Comparison of ENCODE assay signal across 21 mouse cellular contexts in genomic region chr2:24996471-24996870, GRCm38 (mm10). TPM values are rescaled to one million over a fixed set of nuclear protein-coding genes. Genes with fewer than 3 reads are reported as not detected.
DNase-seq lines count a peak whose midpoint lies in the region; ATAC-seq lines count a peak whose summit lies in the region.
"Had no signal": no experiment of that assay in that cellular context is flagged by ENCODE, and none has a peak within 500 bp of the region (broad histone marks: within the 10 kb centered on the region; RNA-seq: fewer than 3 reads in every experiment).

No protein-coding gene starts in this region.

- no peak overlapping the region for H3K4me2 ChIP-seq in hindbrain, embryonic 16.5 days (ENCODE audit: low read length)
- H3K4me2 ChIP-seq: embryonic facial prominence, embryonic 12.5 days; embryonic facial prominence, embryonic 15.5 days; heart, embryonic 13.5 days; hindbrain, embryonic 14.5 days had no signal

- H3K9me3 ChIP-seq in hindbrain, embryonic 16.5 days (ENCODE audit: control insufficient read depth, low read length) = no peaks in the 10 kb centered on the region
- H3K9me3 ChIP-seq: embryonic facial prominence, embryonic 12.5 days; embryonic facial prominence, embryonic 15.5 days; heart, embryonic 13.5 days had no signal

- no peak overlapping the region for H3K9ac ChIP-seq in hindbrain, embryonic 16.5 days (ENCODE audit: low read depth, low read length)
- H3K9ac ChIP-seq: embryonic facial prominence, embryonic 12.5 days; embryonic facial prominence, embryonic 15.5 days; forebrain, postnatal 0 days; heart, embryonic 13.5 days; hindbrain, embryonic 14.5 days had no signal

- no peaks in the 10 kb centered on the region for H3K27me3 ChIP-seq in hindbrain, embryonic 16.5 days (replicated peaks; ENCODE audit: control insufficient read depth, insufficient read depth, low read length)
- H3K27me3 ChIP-seq: embryonic facial prominence, embryonic 12.5 days; embryonic facial prominence, embryonic 15.5 days; heart, embryonic 13.5 days had no signal

- no peaks in the 10 kb centered on the region for H3K4me1 ChIP-seq in hindbrain, embryonic 16.5 days (ENCODE audit: control insufficient read depth, insufficient read depth, low read depth, low read length)
- H3K4me1 ChIP-seq: embryonic facial prominence, embryonic 12.5 days; embryonic facial prominence, embryonic 15.5 days; heart, embryonic 13.5 days had no signal

- no peak overlapping the region for H3K4me3 ChIP-seq in hindbrain, embryonic 16.5 days (ENCODE audit: low read length)
- H3K4me3 ChIP-seq: embryonic facial prominence, embryonic 12.5 days; embryonic facial prominence, embryonic 15.5 days; heart, embryonic 13.5 days had no signal

- DNase-seq in adrenal gland, adult (ENCODE audit: inconsistent age in 2 of 2, low spot score in 1 of 2) = peak; percentile 92 to 95
- DNase-seq in adrenal gland, adult 18-20 months (ENCODE audit: low spot score in 2 of 2) = peak; percentile 41 to 68
- DNase-seq in adrenal gland, postnatal 10 days = peak; percentile 81
- DNase-seq in adrenal gland, postnatal 36 days = peak; percentile 84 to 91
- no peak for DNase-seq in embryo, embryonic 10.5 days (ENCODE audit: low spot score)
- DNase-seq: cerebellum, adult 18-20 months; cerebellum, adult 9-10 months; cerebellum, postnatal 14 days; forebrain, postnatal 0 days; gastrocnemius, postnatal 25 days; heart, adult 18-20 months; heart, postnatal 14 days; heart, postnatal 4 days had no signal

- H3K36me3 ChIP-seq in hindbrain, embryonic 16.5 days (ENCODE audit: control insufficient read depth, insufficient read depth, low read length) = no peaks in the 10 kb centered on the region
- H3K36me3 ChIP-seq: embryonic facial prominence, embryonic 12.5 days; embryonic facial prominence, embryonic 15.5 days had no signal

- no peak overlapping the region for H3K27ac ChIP-seq in hindbrain, embryonic 16.5 days (ENCODE audit: low read depth, low read length)
- H3K27ac ChIP-seq: embryonic facial prominence, embryonic 12.5 days; embryonic facial prominence, embryonic 15.5 days; heart, embryonic 13.5 days; hindbrain, embryonic 14.5 days had no signal

- WGBS in hindbrain, embryonic 16.5 days = 94% methylated on average over 2 of the region's 2 CpGs

- ATAC-seq in hindbrain, embryonic 16.5 days = no peak
- ATAC-seq: CD4-positive, CD25-positive, alpha-beta regulatory T cell, adult 4 months; forebrain, embryonic 14.5 days; forebrain, postnatal 0 days; intestine, postnatal 0 days had no signal

RNA-seq across cellular contexts. Expression of gene Pnpla7, which starts 20.6 kb away (rescaled TPM):
- total RNA-seq in adrenal gland, adult 18-20 months (2021) = 10 to 100 TPM; 36.3 to 47.2 TPM
- total RNA-seq in adrenal gland, postnatal 10 days (2021) = 10 to 100 TPM; 37.4 to 43.1 TPM
- total RNA-seq in adrenal gland, postnatal 36 days (2021) = 10 to 100 TPM; 38.5 to 66.3 TPM
- polyA plus RNA-seq in hindbrain, embryonic 16.5 days (2015; fragmentation: Nextera tagmentation; extraction: Ambion mirVana) = 2.2 and 3.4 TPM in 2 replicates

RNA-seq across cellular contexts. Expression of gene Mrpl41, which starts 21.6 kb away (rescaled TPM):
- total RNA-seq in adrenal gland, adult 18-20 months (2021) = 10 to 100 TPM; 85.2 to 88.0 TPM
- total RNA-seq in adrenal gland, postnatal 10 days (2021) = 100 to 1,000 TPM in 1 of 2 experiments, 10 to 100 TPM in 1; 95.2 to 101 TPM
- total RNA-seq in adrenal gland, postnatal 36 days (2021) = 100 to 1,000 TPM in 1 of 2 experiments, 10 to 100 TPM in 1; 90.9 to 115 TPM
- polyA plus RNA-seq in hindbrain, embryonic 16.5 days (2015; fragmentation: Nextera tagmentation; extraction: Ambion mirVana) = 159 and 182 TPM in 2 replicates

RNA-seq across cellular contexts. Expression of gene Dph7, which starts 34.3 kb away (rescaled TPM):
- total RNA-seq in adrenal gland, adult 18-20 months (2021) = 10 to 100 TPM in 1 of 2 experiments, 1 to 10 TPM in 1; 6.6 to 10.8 TPM
- 10 to 100 TPM in 1 of 2 experiments, 1 to 10 TPM in 1; 10.0 to 16.0 TPM for total RNA-seq in adrenal gland, postnatal 10 days (2021)
- 10 to 100 TPM in 1 of 2 experiments, 1 to 10 TPM in 1; 4.6 to 13.2 TPM for total RNA-seq in adrenal gland, postnatal 36 days (2021)
- polyA plus RNA-seq in hindbrain, embryonic 16.5 days (2015; fragmentation: Nextera tagmentation; extraction: Ambion mirVana) = 36.5 and 39.0 TPM in 2 replicates

RNA-seq across cellular contexts. Expression of gene Zmynd19, which starts 46.9 kb away (rescaled TPM):
- 10 to 100 TPM; 21.6 to 30.4 TPM for total RNA-seq in adrenal gland, adult 18-20 months (2021)
- total RNA-seq in adrenal gland, postnatal 10 days (2021) = 10 to 100 TPM; 24.6 to 28.0 TPM
- 10 to 100 TPM; 25.2 to 29.5 TPM for total RNA-seq in adrenal gland, postnatal 36 days (2021)
- polyA plus RNA-seq in hindbrain, embryonic 16.5 days (2015; fragmentation: Nextera tagmentation; extraction: Ambion mirVana) = 5.4 and 14.6 TPM in 2 replicates

RNA-seq across cellular contexts. Expression of gene Nsmf, which starts 57.7 kb away (rescaled TPM):
- total RNA-seq in adrenal gland, adult 18-20 months (2021) = 10 to 100 TPM; 43.4 to 55.4 TPM
- total RNA-seq in adrenal gland, postnatal 10 days (2021) = 10 to 100 TPM; 53.4 to 68.3 TPM
- 10 to 100 TPM; 32.8 to 56.4 TPM for total RNA-seq in adrenal gland, postnatal 36 days (2021)
- polyA plus RNA-seq in hindbrain, embryonic 16.5 days (2015; fragmentation: Nextera tagmentation; extraction: Ambion mirVana) = 173 and 174 TPM in 2 replicates
